Mouse (Mus musculus) thymus, adult 2 months (tissue): ENCODE data around the gene Adamtsl5.

Source experiments
- CTCF ChIP-seq: fragments of 200-500 bp; IDR thresholded peaks from 2 replicates; pipeline ENCODE4 v1.5.1; 2012; ENCODE audit warnings: mild to moderate bottlenecking, control low read depth, low read length, moderate library complexity, borderline replicate concordance; ENCODE audit not compliant: control insufficient read depth, poor library complexity, insufficient read depth; ENCODE audit errors: extremely low read depth
- POLR2A ChIP-seq: fragments of 200-500 bp; IDR thresholded peaks from 2 replicates; pipeline ENCODE4 v1.6.1; 2012; ENCODE audit warnings: mild to moderate bottlenecking, low read length, control low read depth, moderate library complexity; ENCODE audit not compliant: control insufficient read depth, poor library complexity, insufficient read depth; ENCODE audit errors: extremely low read depth

DNA sequence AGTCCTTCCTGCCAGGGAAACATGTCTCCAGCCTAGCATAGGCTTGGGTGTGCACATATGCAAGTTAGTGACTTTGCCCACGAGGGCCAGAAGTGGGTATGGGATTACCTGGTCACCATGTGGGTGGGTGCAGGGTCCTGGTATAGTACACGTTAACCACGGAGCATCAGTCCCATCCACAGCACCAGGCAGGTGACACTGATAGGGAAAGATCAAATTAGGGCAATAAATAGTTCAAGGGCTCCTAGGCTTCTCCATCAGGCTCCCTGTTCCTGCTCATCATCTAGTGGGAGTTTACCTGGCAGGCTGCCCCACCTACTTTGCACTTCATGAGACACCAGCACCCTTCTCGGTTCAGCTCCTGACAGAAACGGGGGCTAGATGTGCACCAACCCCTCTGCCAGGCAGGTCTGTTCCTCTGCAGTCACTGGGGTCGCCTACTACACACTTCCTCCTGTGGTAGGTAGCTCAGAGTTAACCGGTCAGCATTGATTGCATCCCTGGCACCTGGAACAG, 53.4 kb downstream of the Adamtsl5 start:
- TF ChIP-seq CTCF (no peak), POLR2A (no peak)
